Mouse (Mus musculus) kidney, postnatal 0 days (tissue): ENCODE data around the gene Mxi1. TPM values are rescaled to one million over a fixed set of nuclear protein-coding genes. Genes with fewer than 3 reads are reported as not detected.

Source experiments
- ATAC-seq: fragments of 200-750 bp; cut with Nextera tagmentation; replicated peaks from 2 replicates; pipeline ENCODE4 v1.8.0; 2017; ENCODE audit warnings: low read depth, moderate number of reproducible peaks, moderate TSS enrichment, moderate library complexity; ENCODE audit not compliant: low FRiP score
- DNase-seq: peaks from one replicate; pipeline ENCODE4 v3.0.0-alpha.2; 2016; ENCODE audit warnings: low spot score
- H3K27ac ChIP-seq: fragments of 300-500 bp; sonication (generic); 2 replicates; pipeline ENCODE4 v1.5.1; 2014; ENCODE audit warnings: mild to moderate bottlenecking
- H3K27me3 ChIP-seq: fragments of 300-500 bp; sonication (generic); 2 replicates; pipeline ENCODE4 v1.6.1; 2014; ENCODE audit warnings: low read length, mixed read lengths; ENCODE audit not compliant: insufficient read depth
- H3K36me3 ChIP-seq: fragments of 300-500 bp; sonication (generic); 2 replicates; pipeline ENCODE4 v1.6.1; 2014; ENCODE audit warnings: low read length, mixed read lengths; ENCODE audit not compliant: insufficient read depth
- H3K4me1 ChIP-seq: fragments of 300-500 bp; sonication (generic); replicated peaks from 2 replicates; pipeline ENCODE4 v1.6.1; 2014; ENCODE audit warnings: antibody characterized with exemption, low read length, mixed read lengths; ENCODE audit not compliant: insufficient read depth
- H3K4me2 ChIP-seq: fragments of 300-500 bp; sonication (generic); 2 replicates; pipeline ENCODE4 v1.6.1; 2014; ENCODE audit warnings: mild to moderate bottlenecking, low read length, moderate library complexity, mixed read lengths
- H3K4me3 ChIP-seq: fragments of 300-500 bp; sonication (generic); replicated peaks from 2 replicates; pipeline ENCODE4 v1.5.1; 2014; ENCODE audit warnings: low read depth, low read length
- H3K9ac ChIP-seq: fragments of 300-500 bp; sonication (generic); 2 replicates; pipeline ENCODE4 v1.6.1; 2014; ENCODE audit warnings: low read depth, low read length
- H3K9me3 ChIP-seq: fragments of 300-500 bp; sonication (generic); replicated peaks from 2 replicates; pipeline ENCODE4 v1.6.1; 2016; ENCODE audit warnings: low read length, inconsistent platforms, mixed read lengths
- CTCF ChIP-seq: IDR thresholded peaks from 2 replicates; pipeline ENCODE4 v1.5.1; 2016; ENCODE audit warnings: antibody characterized with exemption, low read depth, mild to moderate bottlenecking, moderate library complexity
- WGBS: fragments of 180-500 bp; shearing (Covaris S2); extraction: QIAGEN DNeasy Blood & Tissue Kit; methylation state at CpG from one replicate; pipeline ENCODE4 v1.1.7; 2014; 5-methylcytosine and 5-hydroxymethylcytosine counted together
- polyA plus RNA-seq: library from polyadenylated mRNA; unstranded; fragments of >200 nt; fragmentation: Nextera tagmentation; extraction: Ambion mirVana; gene quantifications from 2 replicates; pipeline ENCODE4 v1.2.1, GENCODE M21; 2015

Gene Mxi1
- polyA plus RNA-seq, 1 experiment from 2014 or later: 55.0 TPM

DNA sequence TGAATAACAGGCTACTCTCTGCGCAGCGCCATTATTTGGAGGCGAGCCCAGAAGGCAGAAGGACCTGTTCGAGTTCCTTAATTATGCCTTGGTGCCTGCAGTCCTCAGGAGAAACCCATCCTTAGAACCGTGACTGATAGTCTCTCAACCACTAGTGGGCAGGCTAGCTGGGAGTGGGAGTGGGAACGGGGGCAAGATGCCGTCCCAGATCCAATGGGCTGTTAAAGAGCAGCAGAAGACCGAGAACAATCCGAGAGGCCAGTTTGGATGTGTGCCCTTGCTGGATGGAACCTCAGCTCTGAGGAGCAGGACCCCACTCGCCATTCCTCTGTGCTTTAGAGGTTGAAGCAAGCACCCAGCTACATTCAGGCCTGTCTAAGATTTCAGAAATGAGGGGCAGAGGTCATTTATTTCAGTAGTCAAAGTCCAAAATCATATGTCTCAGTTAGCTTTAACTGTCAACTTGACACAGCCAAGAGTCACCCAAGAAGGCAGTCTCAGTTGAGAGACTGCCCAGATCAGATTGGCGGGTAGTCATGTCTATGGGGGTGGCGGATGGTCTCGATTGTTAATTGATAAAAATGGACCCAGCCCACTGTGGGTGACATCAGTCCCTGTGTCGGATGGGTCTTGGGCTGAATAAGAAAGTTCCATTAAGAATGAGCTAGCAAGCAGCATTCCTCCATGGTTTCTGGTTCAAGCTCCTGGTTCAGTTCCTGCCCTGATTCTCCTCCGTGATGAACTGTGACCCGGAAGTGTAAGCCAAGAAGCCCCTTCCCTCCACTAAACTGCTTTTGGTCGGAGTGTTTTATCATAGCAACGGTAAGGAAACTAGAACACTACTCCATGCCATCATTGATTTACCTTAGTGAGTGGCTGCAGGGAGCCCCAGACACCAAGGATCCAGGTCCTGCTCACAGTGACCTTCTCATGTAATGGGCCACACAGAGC, 112.3 kb downstream of the Mxi1 start:
- Histone ChIP-seq H3K36me3 (no peaks in the 10 kb centered on the region), H3K4me3 (no peak overlapping the region), H3K4me1 (peaks cover 20% of the 10 kb centered on the region; the same call in 1 of the 2 replicates), H3K9me3 (no peaks in the 10 kb centered on the region), H3K27me3 (no peaks in the 10 kb centered on the region), H3K9ac (no peak overlapping the region), H3K27ac (peak overlapping the region; percentile 13; the same call in 1 of the 2 replicates), H3K4me2 (no peak overlapping the region)
- DNase-seq: no peak
- peak; percentile 52; the same call in 1 of the 2 replicates for TF ChIP-seq CTCF
- ATAC-seq: no peak
- 65% methylated on average over 18 of the region's 18 CpGs for WGBS

DNA sequence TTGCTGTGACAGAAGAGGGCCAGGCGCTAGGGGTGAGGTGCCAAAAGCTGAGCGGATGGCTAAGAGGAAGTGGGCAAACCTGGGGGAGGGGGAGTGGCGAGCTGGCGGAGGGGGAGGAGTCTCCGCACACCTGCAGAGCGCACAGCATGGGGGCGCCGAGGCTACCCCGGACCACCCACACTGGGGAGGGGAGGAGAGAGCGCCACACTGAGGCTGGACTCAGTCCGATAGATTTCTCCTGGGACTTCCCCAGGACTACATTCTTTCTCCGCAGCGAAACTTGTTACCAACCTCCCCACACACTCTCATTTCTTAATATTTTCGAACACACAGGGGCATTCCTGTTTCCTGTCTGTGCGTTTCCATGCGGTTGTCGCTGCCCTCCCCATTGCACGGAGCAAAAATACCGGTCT, 113.0 kb downstream of the Mxi1 start:
- 24% methylated on average over 19 of the region's 19 CpGs for WGBS

DNA sequence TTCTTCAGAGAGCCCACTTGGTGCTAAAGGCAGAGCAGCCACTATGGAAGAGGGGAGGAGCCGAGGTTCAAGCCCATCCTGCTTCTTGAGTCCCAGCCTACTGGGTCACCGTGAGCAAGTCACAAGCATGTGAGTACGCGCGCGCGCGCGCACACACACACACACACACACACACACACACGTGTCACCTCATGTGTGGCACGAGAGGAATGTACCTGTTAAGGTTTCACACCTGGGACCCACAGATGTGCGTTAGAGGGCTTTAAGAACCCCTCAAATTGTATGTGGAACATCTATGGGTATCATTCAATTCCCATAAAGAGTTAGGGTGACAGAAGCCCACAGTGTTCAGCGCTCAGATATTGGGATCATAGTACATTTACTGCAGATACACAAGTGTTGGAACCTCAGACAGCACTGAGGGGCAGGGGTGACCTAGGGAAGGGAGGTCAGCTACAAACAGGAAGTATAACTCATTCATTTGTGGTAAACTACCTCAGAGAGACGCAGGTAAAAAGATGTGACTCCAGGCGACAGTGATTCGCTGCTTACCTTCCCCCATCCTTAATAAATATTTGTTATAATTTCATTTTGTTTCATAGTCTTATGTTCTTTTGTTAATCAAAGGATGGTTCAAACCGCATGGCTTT, 113.6 kb downstream of the Mxi1 start:
- no peak overlapping the region for H3K4me3 ChIP-seq
- H3K9ac ChIP-seq: no peak overlapping the region
- no peak for TF ChIP-seq CTCF
- DNase-seq (no peak), ATAC-seq (no peak)
- H3K36me3 ChIP-seq: no peaks in the 10 kb centered on the region
- H3K9me3 ChIP-seq: no peaks in the 10 kb centered on the region
- peaks cover 20% of the 10 kb centered on the region; the same call in 1 of the 2 replicates for H3K4me1 ChIP-seq
- H3K27ac ChIP-seq: no peak overlapping the region
- H3K4me2 ChIP-seq: no peak overlapping the region
- H3K27me3 ChIP-seq: no peaks in the 10 kb centered on the region
- WGBS: 67% methylated on average over 17 of the region's 17 CpGs

More for the DNA sequence above, 113.0 kb downstream of the Mxi1 start:
- H3K9me3 ChIP-seq: no peaks in the 10 kb centered on the region
- DNase-seq (no peak), ATAC-seq (no peak)
- no peak for TF ChIP-seq CTCF
- no peak overlapping the region for H3K27ac ChIP-seq
- no peak overlapping the region for H3K4me3 ChIP-seq
- no peaks in the 10 kb centered on the region for H3K36me3 ChIP-seq
- no peak overlapping the region for H3K9ac ChIP-seq
- H3K27me3 ChIP-seq: no peaks in the 10 kb centered on the region
- H3K4me1 ChIP-seq: peaks cover 20% of the 10 kb centered on the region; the same call in 1 of the 2 replicates
- no peak overlapping the region for H3K4me2 ChIP-seq

DNA sequence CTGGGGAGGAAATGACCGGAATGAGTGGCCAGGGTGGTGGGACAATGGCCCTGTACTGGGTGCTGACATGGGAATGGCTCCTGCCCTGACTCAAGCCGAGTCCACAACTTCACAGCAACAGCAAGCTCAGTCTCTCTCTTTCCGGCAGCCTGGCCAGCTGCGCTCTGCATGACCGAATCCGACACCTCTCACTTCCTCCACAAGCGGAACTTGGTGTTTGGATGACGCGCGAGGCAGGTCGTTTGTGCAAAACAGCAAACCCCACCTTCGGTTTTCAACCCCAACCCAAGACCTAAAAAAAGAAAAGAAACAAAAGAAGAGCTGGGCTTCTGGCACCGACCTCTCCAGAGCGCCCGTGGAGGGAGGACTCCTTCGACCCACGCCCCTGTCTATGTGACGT, 114.3 kb downstream of the Mxi1 start:
- Histone ChIP-seq H3K4me2 (peak overlapping the region; percentile 25), H3K27me3 (no peaks in the 10 kb centered on the region), H3K4me1 (peaks cover 20% of the 10 kb centered on the region; the same call in 1 of the 2 replicates), H3K36me3 (no peaks in the 10 kb centered on the region), H3K27ac (peak overlapping the region; percentile 42; the same call in 1 of the 2 replicates), H3K9ac (no peak overlapping the region), H3K4me3 (no peak overlapping the region), H3K9me3 (no peaks in the 10 kb centered on the region)
- ATAC-seq (no peak), DNase-seq (peak; percentile 77)
- no peak for TF ChIP-seq CTCF
- 20% methylated on average over 18 of the region's 18 CpGs for WGBS

Other genes with a start within 250 kb of the Mxi1 start
- gene Add3, start 170.1 kb upstream of the Mxi1 start, polyA plus RNA-seq: 66.5 and 72.9 TPM in 2 replicates
- not detected in 2 replicates for gene Gm10197, start 61.2 kb downstream of the Mxi1 start, polyA plus RNA-seq
- gene Smndc1, start 80.1 kb downstream of the Mxi1 start, polyA plus RNA-seq: 47.2 and 47.6 TPM in 2 replicates
- gene Dusp5, start 218.6 kb downstream of the Mxi1 start, polyA plus RNA-seq: 8.1 and 8.7 TPM in 2 replicates